Mouse (Mus musculus) adrenal gland, adult (tissue): ENCODE data around the gene U2af2.

ENCODE experiments used
- DNase-seq, 2 experiments: peaks; one replicate each; pipeline ENCODE4 v3.0.0; 2022 to 2023; ENCODE audit warnings: low spot score in 1 of 2; ENCODE audit not compliant: inconsistent age in 2 of 2

Gene U2af2

DNA sequence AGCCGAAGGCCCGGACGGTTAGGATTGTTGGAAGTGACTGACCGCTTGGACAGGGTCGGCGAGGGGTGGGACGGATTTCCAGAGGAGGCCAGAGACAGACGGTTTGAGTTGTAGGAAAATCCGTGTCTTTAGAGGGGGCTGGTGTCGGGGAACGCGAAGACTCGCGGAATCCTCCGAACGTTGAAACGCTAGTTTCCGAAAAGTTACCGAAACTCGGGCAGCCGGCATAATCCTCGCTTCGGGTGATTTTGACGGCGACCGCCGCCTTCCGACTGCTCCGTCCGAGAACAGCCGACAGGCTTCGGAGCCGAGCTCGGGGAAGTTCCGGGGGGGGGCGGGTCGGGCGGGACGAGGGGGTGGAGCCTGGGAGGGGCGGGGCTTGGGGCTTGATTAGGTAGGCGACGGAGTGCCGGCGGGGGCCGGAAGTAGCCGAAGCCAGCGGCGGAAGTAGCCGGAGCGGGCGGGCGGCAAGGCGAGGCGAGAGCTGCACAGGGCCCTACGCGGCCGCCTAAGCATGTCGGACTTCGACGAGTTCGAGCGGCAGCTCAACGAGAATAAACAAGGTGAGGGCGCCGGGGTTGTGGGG, at the start of gene U2af2:
TSS of gene U2af2 (plus strand) at position 370 of the 586 bp plus-strand sequence.
- peak; percentile 95 to 97 for DNase-seq

DNA sequence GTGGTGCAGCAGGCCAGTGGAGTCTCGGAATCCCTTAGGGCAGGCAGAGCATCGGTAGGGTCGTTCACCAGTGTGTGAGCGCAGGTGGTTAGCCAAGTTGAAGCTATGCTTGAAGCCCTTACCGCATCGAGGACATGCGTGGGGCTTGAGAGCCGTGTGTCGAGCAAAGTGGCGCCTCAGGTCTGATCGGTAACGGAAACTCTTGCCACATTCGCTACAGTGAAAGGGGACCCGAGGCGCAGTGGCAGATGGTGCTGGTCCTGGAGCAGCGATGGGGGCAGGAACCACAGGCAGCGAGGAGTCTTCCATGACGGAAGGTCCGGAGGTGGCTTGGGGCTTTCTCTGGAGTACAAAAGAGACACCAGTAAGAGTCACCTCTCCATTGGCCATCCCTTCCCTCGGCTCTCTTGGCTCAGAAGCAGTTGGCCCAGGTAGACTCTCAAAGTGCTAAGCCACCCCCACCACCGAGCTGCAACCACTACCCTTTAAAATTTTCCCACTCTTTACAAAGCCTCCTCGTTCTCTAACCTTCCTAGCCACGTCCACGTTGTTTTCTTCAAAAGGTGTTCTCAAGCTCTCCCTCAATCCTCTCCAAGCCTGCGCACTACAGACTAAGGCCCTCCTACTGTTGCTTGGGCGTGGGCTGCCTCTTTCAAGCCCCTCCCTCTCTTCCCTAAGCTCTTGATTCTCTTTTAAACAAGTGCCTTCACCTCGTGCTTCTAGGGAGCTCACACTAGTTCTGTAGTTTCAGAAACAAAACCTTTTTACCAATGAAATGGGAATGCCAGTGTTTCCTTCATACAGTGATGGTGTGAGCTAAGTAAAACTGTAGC, 49.0 kb upstream of the U2af2 start:
- DNase-seq = peak in 1 of 2 experiments; percentile 37

DNA sequence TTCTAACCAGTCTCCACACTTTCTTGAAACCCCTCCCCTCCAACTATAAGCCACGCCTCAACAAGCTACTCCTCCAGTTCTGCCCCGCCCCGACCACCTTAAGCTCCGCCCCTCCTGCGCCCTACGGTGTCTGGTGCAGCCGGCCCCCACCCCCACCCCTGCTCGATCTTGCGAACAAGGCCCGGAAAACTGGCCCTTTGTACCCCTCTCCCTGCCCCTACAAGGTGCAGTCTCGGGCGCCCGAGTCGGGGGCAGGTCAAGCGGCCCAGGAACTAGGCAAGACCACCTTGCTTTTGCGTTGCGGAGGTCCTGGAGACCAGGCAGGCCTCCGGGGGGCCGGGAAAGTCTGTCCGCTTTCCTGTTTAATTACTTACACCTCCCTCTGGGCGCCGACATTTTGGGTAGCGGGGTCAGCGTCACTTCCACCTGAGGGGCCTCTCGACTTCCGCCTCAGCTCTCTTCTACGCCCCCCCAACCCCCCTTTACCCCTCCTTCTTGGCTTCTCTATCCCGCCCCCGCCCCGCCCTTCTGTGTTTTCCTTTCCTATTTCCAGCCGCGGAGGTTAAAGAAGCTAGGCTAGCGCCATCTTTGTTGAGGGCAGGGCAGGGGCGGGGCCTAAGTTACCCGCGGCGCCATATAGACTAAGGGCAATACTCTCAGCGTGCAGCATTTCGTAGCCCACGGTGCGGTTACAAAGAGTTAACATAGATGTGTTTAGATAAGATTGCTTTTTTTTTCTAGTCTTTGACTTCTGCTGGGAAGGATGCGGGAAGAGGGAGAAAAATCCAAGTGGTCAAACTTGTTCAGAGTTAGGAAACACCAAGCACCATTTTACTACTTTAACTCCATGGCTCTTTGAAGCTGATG, 47.5 kb upstream of the U2af2 start, which contains the start of the genes Zfp524 and Fiz1:
TSS of gene Zfp524 (plus strand) at position 165 of the 867 bp plus-strand sequence.
TSS of gene Fiz1 (minus strand) at position 447 of the 867 bp plus-strand sequence.
- peak; percentile 96 to 99 for DNase-seq

DNA sequence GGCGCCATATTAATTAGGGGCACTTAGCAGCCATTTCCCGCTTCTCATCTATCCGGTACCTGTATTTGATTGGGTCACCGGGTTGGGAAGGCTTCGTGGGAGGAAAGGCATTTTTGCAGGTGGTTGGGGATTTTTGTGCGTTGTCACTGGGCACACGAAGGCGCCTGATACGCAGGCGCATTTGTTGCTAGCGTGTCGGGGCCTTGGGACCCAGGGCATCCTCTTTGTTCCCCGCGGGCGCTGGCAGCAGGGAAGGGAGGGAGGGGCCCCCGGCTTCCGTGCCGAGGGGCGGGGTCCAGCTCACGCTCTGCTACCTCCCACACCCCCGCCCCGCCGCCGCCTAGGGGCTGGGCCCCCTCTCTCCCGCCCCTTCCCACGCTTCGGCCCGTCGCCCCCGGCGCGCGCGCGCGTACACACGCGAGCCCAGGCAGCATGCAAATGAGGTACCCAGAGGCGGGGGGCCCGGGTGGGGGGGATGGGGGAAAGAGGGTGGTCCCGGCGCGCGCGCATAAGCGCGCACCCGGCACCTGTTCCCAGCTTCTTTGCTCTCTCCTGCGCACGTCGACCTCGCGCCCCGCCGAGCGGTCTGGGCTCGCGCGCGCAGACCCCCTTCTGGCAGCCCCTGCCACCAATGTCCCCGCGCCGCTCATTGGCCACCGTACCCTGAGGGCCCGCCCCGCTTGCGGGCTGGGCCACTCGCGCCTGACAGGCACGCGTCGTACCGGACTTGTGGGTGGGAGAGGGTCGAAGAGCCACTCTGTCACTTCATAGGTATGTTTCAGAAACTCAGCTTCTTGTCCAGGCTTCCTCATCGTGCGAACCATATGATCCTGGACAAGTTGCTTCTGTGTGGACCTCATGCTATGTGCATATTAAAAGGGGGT, 46.6 kb upstream of the U2af2 start, which contains the start of gene Gm44973:
TSS of gene Gm44973 (plus strand) at position 379 of the 884 bp plus-strand sequence.
- DNase-seq = peak; percentile 97 to 99

DNA sequence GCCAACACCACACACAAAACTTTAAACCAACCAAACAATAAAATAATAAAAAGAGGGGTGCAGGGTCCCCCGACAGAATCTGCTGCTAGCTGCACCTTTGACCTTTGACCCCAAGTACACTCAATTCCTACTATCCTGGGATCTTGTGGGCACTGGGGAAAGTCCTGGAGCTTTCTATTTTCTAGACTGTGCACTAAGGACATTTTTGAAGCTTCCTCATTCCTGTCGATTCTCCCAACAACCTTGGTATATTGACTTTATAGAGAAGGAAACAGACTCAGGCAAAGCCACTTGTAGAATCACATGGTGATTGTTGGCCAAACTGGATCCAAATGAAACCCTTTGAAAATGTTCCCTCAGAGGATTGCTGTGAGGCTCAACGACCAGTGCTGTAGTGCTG, 45.9 kb upstream of the U2af2 start:
- no peak for DNase-seq

DNA sequence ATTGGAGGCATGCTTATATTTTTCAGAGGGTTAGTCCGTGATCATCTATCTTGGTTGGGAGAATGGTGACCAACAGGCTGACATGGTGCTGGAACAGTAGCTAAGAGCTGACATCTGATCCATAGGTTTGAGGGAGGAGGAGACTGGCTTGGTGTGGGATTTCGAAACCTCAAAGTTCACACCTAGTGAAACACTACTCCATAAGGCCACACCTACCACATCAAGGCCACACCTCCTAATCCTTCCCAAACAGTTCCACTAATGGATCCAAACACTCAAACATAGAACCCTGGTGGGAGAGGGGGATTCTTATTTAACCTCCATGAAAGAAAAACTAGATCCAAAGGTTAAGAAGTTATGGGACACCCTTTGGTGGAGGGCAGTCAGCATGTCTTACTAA, 45.0 kb upstream of the U2af2 start:
- no peak for DNase-seq

DNA sequence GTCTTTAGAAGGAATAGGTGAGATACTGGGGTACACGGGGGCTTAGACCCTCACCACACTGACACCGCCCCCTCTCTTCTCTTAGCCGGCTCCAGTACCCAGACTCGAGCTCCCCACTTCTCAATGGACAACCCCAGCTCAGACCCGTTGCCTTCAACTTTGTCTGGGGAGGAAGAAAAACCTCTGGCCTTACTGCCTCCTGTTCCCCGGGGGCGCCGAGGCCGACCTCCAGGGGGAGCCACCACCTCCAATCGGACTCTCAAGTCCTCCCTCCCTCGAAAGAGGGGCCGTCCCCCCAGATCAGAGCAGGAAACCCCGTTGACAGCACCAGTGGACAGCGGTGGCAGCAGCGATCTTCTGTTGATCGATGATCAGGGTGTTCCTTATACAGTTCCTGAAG, 44.6 kb upstream of the U2af2 start:
- DNase-seq = peak; percentile 48 to 65

DNA sequence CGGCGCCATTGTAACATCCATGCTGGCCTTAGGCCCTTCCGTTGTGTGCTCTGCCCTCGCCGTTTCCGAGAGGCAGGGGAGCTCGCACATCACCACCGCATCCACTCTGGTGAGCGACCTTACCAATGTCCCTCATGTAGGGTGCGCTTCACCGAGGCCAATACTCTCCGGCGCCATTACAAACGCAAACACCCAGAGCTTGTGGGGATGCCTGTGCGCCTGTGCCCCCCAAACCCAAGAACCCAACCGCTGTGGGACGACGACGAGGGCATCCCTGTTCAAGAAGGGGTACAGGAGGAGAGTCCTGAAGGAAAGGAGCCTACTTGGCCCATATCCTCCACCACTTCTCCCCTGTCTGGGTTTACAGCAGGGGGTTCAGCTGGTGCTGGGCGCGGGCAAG, 44.0 kb upstream of the U2af2 start:
- DNase-seq = peak in 1 of 2 experiments; percentile 29

DNA sequence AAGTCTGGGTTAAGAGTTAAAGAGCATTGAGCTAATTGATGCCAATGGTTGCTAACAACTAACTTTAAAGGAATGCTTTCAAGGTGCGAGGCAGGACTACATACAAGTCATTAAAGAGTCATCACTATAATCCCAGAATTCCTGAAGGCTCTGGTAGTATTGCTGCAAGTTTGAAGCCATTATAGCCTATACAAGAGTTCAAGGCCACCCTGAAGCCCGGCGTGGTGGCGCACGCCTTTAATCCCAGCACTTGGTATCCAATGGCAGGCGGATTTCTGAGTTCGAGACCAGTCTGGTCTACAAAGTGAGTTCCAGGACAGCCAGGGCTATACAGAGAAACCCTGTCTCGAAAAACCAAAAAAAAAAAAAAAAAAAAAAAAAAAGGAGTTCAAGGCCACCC, 42.4 kb upstream of the U2af2 start:
- DNase-seq = peak; percentile 44 to 72

DNA sequence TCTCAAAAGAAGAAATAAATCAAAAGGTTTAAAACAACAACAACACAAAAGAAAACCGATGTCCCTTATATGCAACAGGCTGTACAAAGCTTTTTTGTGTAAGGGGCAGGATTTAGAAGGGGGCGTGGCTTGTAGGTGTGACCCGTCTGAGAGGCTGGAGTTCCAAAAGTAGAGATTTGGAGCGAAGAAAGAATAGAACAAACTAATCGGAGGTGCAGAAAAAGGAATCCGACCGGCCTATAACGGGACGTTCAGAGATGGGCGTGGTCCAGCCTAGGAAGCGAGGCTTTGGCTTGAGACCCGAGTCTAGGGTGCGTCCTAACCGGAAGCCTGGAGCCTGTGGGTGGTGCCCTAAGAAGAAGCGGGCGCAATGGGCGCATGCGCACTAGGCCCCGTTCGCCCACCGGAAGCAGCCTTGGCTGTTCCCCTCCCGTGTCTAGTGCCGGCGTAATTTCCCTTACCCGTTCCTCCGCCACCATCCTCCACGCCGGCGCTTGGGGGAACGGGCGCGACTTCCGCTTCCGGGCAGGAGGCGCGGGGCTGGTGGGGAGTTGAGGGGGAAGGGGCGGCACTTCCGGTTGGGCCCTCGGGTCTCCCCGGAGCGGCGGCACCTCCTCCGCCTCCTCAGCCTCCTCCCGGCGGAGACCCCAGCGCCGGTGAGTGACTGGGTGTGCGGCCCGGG, 41.8 kb upstream of the U2af2 start, which contains the start of the genes Zfp865 and Ccdc106:
TSS of gene Zfp865 (plus strand) at position 377 of the 682 bp plus-strand sequence.
TSS of gene Ccdc106 (plus strand) at position 554 of the 682 bp plus-strand sequence.
- DNase-seq = peak; percentile 100

DNA sequence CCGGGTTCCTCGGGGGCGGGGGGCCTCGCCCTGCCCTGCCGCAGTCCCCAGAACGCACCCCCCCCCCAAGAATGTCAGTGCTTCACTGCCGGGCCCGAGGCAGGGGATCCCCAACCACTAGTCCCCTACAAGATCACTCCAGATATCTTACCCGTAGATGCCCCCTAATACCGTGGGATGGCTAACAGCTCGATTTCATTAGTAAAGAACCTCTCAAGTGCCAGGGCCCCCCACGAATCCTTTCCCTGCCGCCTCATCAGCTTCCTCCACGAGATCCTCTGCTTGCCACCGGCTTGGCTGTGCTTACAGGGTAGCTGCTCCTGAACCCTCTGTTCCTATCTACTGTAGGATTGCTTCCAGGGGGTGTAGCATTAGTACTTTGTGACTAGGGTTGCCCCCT, 41.3 kb upstream of the U2af2 start:
- no peak for DNase-seq

DNA sequence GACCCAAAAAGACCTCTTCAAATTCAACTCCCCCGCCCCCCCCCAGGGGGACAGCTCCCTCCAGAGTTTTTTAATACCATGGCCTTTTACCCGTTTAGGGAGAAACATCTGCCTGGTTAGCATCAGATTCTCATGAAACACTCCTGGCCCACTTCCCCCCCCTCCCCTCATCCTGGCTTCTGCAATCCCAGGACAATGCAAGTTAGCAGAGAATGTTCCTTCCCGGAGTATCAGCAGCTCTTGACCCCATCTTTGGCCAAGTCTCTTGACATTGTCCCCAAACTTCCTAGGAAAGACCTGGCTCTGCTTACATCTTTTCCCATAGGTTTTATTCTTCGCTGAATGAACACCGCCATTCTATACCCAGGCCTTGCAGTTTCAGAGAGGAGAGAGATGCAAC, 40.7 kb upstream of the U2af2 start:
- no peak for DNase-seq

DNA sequence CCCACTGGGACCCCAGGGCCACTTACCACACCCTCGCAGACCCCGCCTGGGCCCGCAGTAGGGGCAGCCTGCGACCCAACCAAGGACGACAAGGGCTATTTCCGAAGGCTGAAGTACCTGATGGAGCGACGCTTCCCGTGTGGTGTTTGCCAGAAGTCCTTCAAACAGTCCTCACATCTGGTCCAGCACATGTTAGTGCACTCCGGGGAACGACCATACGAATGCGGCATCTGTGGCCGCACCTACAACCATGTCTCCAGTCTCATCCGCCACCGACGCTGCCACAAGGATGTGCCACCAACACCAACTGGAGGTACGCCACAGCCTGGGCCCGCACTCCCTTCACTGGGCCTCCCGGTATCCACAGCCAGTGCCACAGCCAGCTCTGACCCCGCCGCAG, 32.4 kb upstream of the U2af2 start:
- no peak for DNase-seq

DNA sequence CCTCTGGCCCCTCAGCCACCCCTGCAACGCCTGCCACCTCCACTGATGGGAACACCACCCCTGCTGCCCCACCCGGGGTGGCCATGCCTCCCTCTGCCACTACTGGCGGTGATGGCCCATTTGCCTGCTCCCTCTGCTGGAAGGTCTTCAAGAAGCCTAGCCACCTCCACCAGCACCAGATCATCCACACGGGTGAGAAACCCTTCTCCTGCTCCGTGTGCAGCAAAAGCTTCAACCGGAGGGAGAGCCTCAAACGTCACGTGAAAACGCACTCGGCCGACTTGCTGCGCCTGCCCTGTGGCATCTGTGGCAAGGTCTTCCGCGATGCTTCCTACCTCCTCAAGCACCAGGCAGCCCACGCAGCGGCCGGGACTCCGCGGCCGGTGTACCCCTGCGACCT, 32.0 kb upstream of the U2af2 start:
- no peak for DNase-seq

DNA sequence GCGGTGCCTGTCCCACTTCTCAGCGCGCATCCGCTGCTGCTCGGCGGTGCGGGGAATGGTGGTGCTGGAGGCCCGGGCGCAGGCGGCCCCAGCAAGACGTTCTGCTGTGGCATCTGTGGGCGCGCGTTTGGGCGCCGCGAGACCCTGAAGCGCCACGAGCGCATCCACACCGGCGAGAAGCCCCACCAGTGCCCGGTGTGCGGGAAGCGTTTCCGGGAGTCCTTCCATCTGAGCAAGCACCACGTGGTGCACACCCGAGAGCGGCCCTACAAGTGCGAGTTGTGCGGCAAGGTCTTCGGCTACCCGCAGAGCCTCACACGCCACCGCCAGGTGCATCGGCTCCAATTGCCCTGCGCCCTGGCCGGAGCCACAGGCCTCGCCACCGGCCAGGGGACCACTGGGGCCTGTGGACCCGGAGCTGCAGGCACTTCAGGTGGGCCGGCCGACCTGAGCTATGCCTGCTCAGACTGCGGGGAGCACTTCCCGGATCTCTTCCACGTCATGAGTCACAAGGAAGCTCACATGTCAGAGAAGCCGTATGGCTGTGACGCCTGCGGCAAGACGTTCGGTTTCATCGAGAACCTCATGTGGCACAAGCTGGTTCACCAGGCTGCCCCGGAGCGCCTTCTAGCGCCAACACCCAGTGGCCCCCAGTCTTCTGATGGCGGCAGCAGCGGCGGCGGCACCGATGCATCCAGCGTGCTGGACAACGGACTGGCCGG, 31.2 kb upstream of the U2af2 start:
- no peak for DNase-seq

DNA sequence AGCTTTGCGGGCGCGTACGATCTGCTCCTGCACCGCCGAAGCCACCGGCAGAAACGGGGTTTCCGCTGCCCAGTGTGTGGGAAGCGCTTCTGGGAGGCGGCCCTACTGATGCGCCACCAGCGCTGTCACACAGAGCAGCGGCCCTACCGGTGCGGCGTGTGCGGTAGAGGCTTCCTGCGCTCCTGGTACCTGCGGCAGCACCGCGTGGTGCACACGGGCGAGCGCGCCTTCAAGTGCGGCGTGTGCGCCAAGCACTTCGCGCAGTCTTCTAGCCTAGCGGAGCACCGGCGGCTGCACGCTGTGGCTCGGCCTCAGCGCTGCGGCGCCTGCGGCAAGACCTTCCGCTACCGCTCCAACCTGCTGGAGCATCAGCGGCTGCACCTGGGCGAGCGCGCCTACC, 30.4 kb upstream of the U2af2 start:
- no peak for DNase-seq

DNA sequence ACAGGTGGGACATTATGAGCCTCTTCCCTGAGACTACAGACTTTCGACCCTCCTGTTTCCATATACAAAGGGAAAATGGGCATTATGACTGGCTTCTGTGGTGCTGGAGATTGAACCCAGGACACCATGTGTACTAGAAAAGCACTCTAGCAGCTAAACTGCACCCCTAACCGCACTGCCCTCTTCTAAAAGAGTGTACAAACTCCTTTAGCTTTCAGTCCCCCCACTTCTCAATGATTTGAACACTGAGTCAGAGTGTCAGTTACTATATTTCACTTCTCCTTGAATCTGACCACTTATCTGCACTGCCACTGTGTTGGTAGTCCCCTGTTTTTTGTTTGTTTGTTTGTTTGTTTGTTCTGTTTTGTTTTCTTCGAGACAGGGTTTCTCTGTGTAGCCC, 28.1 kb upstream of the U2af2 start, which contains the start of gene 4632433K11Rik:
TSS of gene 4632433K11Rik (plus strand) at position 301 of the 400 bp plus-strand sequence.
- no peak for DNase-seq

DNA sequence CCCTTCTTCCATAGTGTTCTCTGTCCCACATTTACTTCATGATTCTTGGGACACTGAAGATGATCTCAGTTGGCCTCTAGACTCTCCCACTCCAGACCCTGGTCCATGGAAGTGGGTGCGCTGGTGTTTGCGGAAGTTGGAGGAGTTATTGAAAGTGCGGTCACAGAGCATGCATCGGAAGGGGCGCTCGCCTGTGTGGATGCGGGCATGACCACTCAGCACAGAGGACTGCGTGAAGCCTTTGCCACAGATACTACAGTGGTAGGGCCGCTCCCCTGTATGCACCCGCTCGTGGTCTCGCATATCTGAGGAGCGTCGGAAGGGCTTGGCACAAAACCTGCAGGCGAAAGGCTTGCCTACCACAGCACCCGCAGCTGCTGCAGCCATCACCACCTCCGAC, 26.3 kb upstream of the U2af2 start:
- no peak for DNase-seq

DNA sequence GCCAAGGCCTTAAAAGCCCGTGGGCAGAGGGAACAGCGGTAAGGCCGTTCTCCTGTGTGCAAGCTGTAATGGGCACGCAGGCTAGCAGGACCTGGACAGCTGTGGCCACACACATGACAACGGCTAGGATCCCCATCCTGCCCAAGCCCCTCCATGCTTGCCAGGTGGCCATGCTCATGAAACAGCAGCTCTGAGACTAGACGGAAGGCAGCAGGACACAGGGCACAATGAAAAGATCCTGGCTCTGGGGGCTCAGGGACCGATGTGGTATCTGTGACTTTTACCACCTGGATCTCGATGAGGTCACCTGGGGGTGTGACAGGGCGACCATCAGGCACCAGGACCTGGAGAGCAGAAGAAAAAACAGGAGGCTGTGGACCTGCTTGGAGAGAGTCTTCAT, 25.8 kb upstream of the U2af2 start:
- DNase-seq = no peak
